Mouse (Mus musculus) hindbrain, embryonic 15.5 days (tissue): ENCODE results near the gene Msantd1. TPM values are rescaled to one million over a fixed set of nuclear protein-coding genes. Genes with fewer than 3 reads are reported as not detected.

Source experiments
- ATAC-seq: fragments of 200-750 bp; cut with Nextera tagmentation; 2 replicates; pipeline ENCODE4 v1.8.0; 2017; ENCODE audit warnings: low read depth, moderate number of reproducible peaks, moderate TSS enrichment; ENCODE audit not compliant: low FRiP score
- H3K27ac ChIP-seq: fragments of 300-500 bp; sonication (generic); replicated peaks from 2 replicates; pipeline ENCODE4 v1.5.1; 2015; ENCODE audit warnings: mild to moderate bottlenecking, inconsistent platforms
- H3K27me3 ChIP-seq: fragments of 300-500 bp; sonication (generic); 2 replicates; pipeline ENCODE4 v1.6.1; 2015; ENCODE audit warnings: control low read depth, inconsistent platforms
- H3K36me3 ChIP-seq: fragments of 300-500 bp; sonication (generic); 2 replicates; pipeline ENCODE4 v1.6.1; 2015; ENCODE audit warnings: control low read depth, inconsistent platforms
- H3K4me1 ChIP-seq: fragments of 300-500 bp; sonication (generic); replicated peaks from 2 replicates; pipeline ENCODE4 v1.6.1; 2015; ENCODE audit warnings: control low read depth, inconsistent platforms
- H3K4me2 ChIP-seq: fragments of 300-500 bp; sonication (generic); 2 replicates; pipeline ENCODE4 v1.6.1; 2015; ENCODE audit warnings: moderate library complexity, mild to moderate bottlenecking, inconsistent platforms
- H3K4me3 ChIP-seq: fragments of 300-500 bp; sonication (generic); 2 replicates; pipeline ENCODE4 v1.5.1; 2015; ENCODE audit warnings: mild to moderate bottlenecking, inconsistent platforms
- H3K9ac ChIP-seq: fragments of 300-500 bp; sonication (generic); 2 replicates; pipeline ENCODE4 v1.6.1; 2015; ENCODE audit warnings: inconsistent platforms
- H3K9me3 ChIP-seq: fragments of 300-500 bp; sonication (generic); 2 replicates; pipeline ENCODE4 v1.6.1; 2016; ENCODE audit warnings: control low read depth, inconsistent platforms
- WGBS: fragments of 180-500 bp; shearing (Covaris S2); methylation state at CpG from one replicate; pipeline ENCODE4 v1.1.7; 2015; 5-methylcytosine and 5-hydroxymethylcytosine counted together
- polyA plus RNA-seq: library from polyadenylated mRNA; unstranded; fragments of >200 nt; fragmentation: Nextera tagmentation; extraction: Ambion mirVana; gene quantifications from 2 replicates; pipeline ENCODE4 v1.2.1, GENCODE M21; 2015

Msantd1 gene
- polyA plus RNA-seq, 1 experiment from 2014 or later: 4.4 TPM

DNA sequence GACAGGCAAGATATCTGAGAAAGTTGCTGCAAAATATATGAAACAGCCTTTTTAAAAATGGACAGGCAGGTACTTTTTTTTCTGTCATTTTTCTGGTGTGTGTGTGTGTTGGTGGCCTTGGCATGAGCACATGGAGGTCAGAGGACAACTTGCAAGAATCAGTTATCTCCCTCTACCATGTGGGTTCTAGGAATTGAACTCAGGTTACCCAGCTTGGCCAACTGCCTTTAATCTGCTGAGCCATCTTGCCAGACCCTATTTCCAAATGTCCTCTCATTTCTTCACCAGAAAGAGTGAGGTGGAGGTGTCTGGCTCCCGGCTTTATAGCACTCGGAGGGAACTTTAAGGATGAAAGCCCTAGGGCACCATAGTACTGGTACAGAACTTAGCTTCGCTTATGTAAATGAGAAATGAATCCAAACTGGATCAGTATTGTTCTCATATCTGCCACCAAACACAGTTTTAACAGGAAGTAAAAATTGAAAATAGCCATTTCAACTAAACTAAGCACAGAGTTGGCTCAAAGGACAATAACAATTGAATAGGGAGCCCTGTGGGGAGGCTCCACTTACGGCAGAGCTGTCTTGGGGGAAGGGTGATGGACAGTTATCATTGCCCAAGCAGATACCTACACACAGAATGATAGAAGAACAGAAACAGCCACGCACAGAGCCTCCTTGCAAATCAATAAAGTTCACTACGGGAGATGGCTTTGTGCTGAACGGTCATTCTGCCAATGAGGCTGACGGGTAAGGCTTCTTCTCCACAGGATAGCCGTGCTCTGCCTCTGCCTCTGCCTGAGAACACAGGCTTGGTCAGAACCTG is 22.6 kb downstream of the Msantd1 start:
- Histone ChIP-seq H3K27ac (peak overlapping the region; percentile 37; the same call in 1 of the 2 replicates), H3K9me3 (no peaks in the 10 kb centered on the region), H3K9ac (no peak overlapping the region), H3K4me2 (no peak overlapping the region), H3K27me3 (no peaks in the 10 kb centered on the region), H3K4me1 (peaks cover 23% of the 10 kb centered on the region), H3K36me3 (no peaks in the 10 kb centered on the region), H3K4me3 (no peak overlapping the region)
- WGBS: 53% methylated on average over 9 of the region's 9 CpGs
- ATAC-seq: no peak

DNA sequence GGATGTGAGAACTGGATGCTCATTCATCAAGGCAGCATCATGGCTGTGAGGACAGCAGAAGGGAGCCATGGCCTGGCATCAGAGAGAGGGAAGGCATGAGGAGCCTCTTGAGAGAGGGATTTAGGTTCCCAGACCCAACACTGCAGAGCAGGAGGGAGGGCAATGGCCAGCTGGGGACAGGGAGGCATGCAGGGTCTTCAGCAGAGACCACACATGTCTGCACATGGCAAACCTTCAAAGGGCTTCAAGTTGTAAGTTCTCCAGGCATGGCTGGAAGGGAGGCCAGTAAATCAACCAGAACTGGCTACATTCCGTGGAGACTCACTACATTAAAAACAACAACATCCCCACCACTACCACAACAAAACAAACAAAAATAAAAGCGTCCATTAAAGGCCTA is 23.3 kb downstream of the Msantd1 start:
- no peak for ATAC-seq
- no peak overlapping the region for H3K4me3 ChIP-seq
- H3K27me3 ChIP-seq: no peaks in the 10 kb centered on the region
- peaks cover 23% of the 10 kb centered on the region for H3K4me1 ChIP-seq
- H3K27ac ChIP-seq: peak overlapping the region; percentile 37
- no peak overlapping the region for H3K9ac ChIP-seq
- no peak overlapping the region for H3K4me2 ChIP-seq
- H3K9me3 ChIP-seq: no peaks in the 10 kb centered on the region
- no peaks in the 10 kb centered on the region for H3K36me3 ChIP-seq
- WGBS: 74% methylated on average over 2 of the region's 2 CpGs

DNA sequence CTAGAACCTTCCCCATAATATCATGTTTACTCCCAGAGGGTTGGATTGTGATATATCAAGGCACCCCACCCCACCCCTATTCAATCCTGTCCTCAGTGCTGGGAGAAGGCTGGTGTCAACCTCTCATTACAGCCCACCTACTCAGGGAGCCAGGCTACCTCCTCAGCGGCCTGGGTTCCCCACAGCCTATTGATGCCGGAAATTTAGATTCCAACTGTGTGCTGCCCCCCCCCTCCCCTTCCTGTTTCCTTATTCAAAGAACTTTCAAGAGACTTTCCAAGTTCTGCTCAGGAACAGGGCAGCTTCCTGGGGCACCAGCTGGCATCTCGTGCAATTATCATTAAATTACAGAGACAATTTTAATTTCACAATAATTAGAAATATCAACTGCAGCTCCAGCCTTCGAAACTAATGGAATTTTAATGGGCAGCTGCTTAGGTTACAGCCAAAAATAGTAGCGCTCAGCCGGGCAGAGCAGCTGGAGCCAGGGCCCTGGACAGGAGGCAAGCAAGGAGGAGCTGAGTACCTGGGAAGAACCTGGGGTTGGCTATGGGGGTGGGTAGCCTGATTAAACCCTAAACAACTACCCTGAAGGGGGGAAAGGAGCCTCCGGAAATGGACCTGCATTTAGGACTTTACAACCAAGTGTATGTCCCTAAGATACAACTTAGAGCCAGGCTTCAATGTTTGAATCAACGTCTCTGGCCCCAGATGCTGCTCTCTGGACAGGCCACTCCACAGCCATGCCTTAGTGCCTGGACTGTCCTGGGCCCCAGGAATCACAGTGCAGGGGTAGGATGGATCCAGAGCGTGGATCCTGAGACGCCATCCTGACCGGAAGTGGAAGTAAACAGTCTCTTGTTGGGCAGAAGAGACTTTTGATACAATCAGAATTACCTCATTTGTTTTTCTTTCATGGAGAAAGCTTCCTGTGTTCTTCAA is 24.0 kb downstream of the Msantd1 start:
- Histone ChIP-seq H3K4me3 (no peak overlapping the region), H3K4me1 (peaks cover 23% of the 10 kb centered on the region), H3K27ac (peak overlapping the region; percentile 57), H3K9ac (no peak overlapping the region), H3K4me2 (no peak overlapping the region), H3K36me3 (no peaks in the 10 kb centered on the region), H3K9me3 (no peaks in the 10 kb centered on the region), H3K27me3 (no peaks in the 10 kb centered on the region)
- ATAC-seq: peak; percentile 74
- WGBS: 41% methylated on average over 11 of the region's 11 CpGs

GRCm38 (mm10) chr5:34932458-34932806 is 24.6 kb downstream of the Msantd1 start:
- ATAC-seq: no peak
- Histone ChIP-seq H3K4me1 (peaks cover 23% of the 10 kb centered on the region), H3K27me3 (no peaks in the 10 kb centered on the region), H3K4me2 (no peak overlapping the region), H3K36me3 (no peaks in the 10 kb centered on the region), H3K27ac (peak overlapping the region; percentile 57), H3K9ac (no peak overlapping the region), H3K9me3 (no peaks in the 10 kb centered on the region), H3K4me3 (no peak overlapping the region)
- WGBS: 24% methylated on average over 4 of the region's 4 CpGs

- WGBS: 97% methylated on average over 1 of the region's 1 CpGs
- no peak for ATAC-seq
- H3K27me3 ChIP-seq: no peaks in the 10 kb centered on the region
- H3K27ac ChIP-seq: no peak overlapping the region
- H3K4me3 ChIP-seq: no peak overlapping the region
- no peak overlapping the region for H3K4me2 ChIP-seq
- no peaks in the 10 kb centered on the region for H3K9me3 ChIP-seq
- H3K9ac ChIP-seq: no peak overlapping the region
- H3K4me1 ChIP-seq: peaks cover 23% of the 10 kb centered on the region
- no peaks in the 10 kb centered on the region for H3K36me3 ChIP-seq
These were observed 25.6 kb downstream of the Msantd1 start for GRCm38 (mm10) chr5:34933461-34933860.

GRCm38 (mm10) chr5:34941710-34942470 is 34.1 kb downstream of the Msantd1 start:
- H3K27ac ChIP-seq: no peak overlapping the region
- H3K9ac ChIP-seq: no peak overlapping the region
- ATAC-seq: peak; percentile 38
- peaks cover 7% of the 10 kb centered on the region; the same call in 1 of the 2 replicates for H3K4me1 ChIP-seq
- H3K4me3 ChIP-seq: no peak overlapping the region
- WGBS: 11% methylated on average over 10 of the region's 10 CpGs
- H3K36me3 ChIP-seq: no peaks in the 10 kb centered on the region
- no peak overlapping the region for H3K4me2 ChIP-seq
- no peaks in the 10 kb centered on the region for H3K27me3 ChIP-seq
- H3K9me3 ChIP-seq: no peaks in the 10 kb centered on the region

GRCm38 (mm10) chr5:34943428-34943827 is 35.6 kb downstream of the Msantd1 start:
- Histone ChIP-seq H3K4me2 (no peak overlapping the region), H3K27me3 (no peaks in the 10 kb centered on the region), H3K9me3 (no peaks in the 10 kb centered on the region), H3K36me3 (no peaks in the 10 kb centered on the region), H3K4me3 (no peak overlapping the region), H3K4me1 (peaks cover 7% of the 10 kb centered on the region; the same call in 1 of the 2 replicates), H3K9ac (no peak overlapping the region), H3K27ac (no peak overlapping the region)
- ATAC-seq: no peak
- WGBS: 84% methylated on average over 3 of the region's 3 CpGs

- Histone ChIP-seq H3K9ac (peak within 1 kb of the TSS; percentile 86), H3K27ac (peak within 1 kb of the TSS; percentile 89), H3K4me3 (peak within 1 kb of the TSS; percentile 70), H3K4me2 (peak within 1 kb of the TSS; percentile 76), H3K9me3 (no peaks in the 10 kb centered on the region), H3K36me3 (peaks cover 3% of the 10 kb centered on the region; the same call in 1 of the 2 replicates), H3K27me3 (no peaks in the 10 kb centered on the region), H3K4me1 (peaks cover 35% of the 10 kb centered on the region)
- WGBS: under 1% methylated on average over 65 of the region's 84 CpGs
- peak; percentile 88 for ATAC-seq
These were observed 41.3 kb downstream of the Msantd1 start, which contains the start of gene Rgs12 for GRCm38 (mm10) chr5:34948861-34949760. Gene Rgs12 (plus strand): TSS chr5:34949445.

- peak overlapping the region; percentile 70 for H3K4me3 ChIP-seq
- H3K9me3 ChIP-seq: no peaks in the 10 kb centered on the region
- H3K9ac ChIP-seq: peak overlapping the region; percentile 86
- H3K27me3 ChIP-seq: no peaks in the 10 kb centered on the region
- peak overlapping the region; percentile 89 for H3K27ac ChIP-seq
- peak overlapping the region; percentile 76 for H3K4me2 ChIP-seq
- H3K36me3 ChIP-seq: peaks cover 3% of the 10 kb centered on the region; the same call in 1 of the 2 replicates
- ATAC-seq: peak; percentile 57
- peaks cover 41% of the 10 kb centered on the region for H3K4me1 ChIP-seq
- WGBS: under 1% methylated on average over 12 of the region's 12 CpGs
These were observed 42.0 kb downstream of the Msantd1 start for GRCm38 (mm10) chr5:34949769-34950211.

GRCm38 (mm10) chr5:34950486-34951160 is 42.8 kb downstream of the Msantd1 start:
- Histone ChIP-seq H3K4me3 (peak overlapping the region; percentile 70), H3K4me1 (peaks cover 42% of the 10 kb centered on the region)

More at GRCm38 (mm10) chr5:34950486-34951160, 42.8 kb downstream of the Msantd1 start:
- Histone ChIP-seq H3K27me3 (no peaks in the 10 kb centered on the region), H3K36me3 (peaks cover 3% of the 10 kb centered on the region; the same call in 1 of the 2 replicates), H3K9ac (peak overlapping the region; percentile 86; the same call in 1 of the 2 replicates), H3K4me2 (peak overlapping the region; percentile 76), H3K9me3 (no peaks in the 10 kb centered on the region), H3K27ac (peak overlapping the region; percentile 89)
- no peak for ATAC-seq
- WGBS: 52% methylated on average over 6 of the region's 6 CpGs
